Mouse (Mus musculus): Measurements from ENCODE around the gene Olfr1395. TPM values are rescaled to one million over a fixed set of nuclear protein-coding genes. Genes with fewer than 3 reads are reported as not detected.

Gene Olfr1395
- polyA plus RNA-seq, 1 experiment from 2014 or later, result not detected

GRCm38 (mm10) chr11:49112624-49113219, 29.4 kb upstream of the Olfr1395 start:
- Histone ChIP-seq H3K27me3 (replicated peaks) (no peaks in the 10 kb centered on the region), H3K36me3 (no peaks in the 10 kb centered on the region), H3K9me3 (replicated peaks) (no peaks in the 10 kb centered on the region), H3K9ac (no peak overlapping the region), H3K4me1 (replicated peaks) (no peaks in the 10 kb centered on the region), H3K4me2 (no peak overlapping the region), H3K27ac (ENCODE audit: poor library complexity, severe bottlenecking) (no peak overlapping the region), H3K4me3 (no peak overlapping the region)
- ATAC-seq (ENCODE audit: insufficient number of reproducible peaks, low FRiP score), result no peak
- WGBS, result 65% methylated on average over 6 of the region's 6 CpGs

GRCm38 (mm10) chr11:49114158-49114557, 27.9 kb upstream of the Olfr1395 start:
- no peak for ATAC-seq (ENCODE audit: insufficient number of reproducible peaks, low FRiP score)
- WGBS, result 47% methylated on average over 2 of the region's 2 CpGs
- H3K27me3 ChIP-seq (replicated peaks), result no peaks in the 10 kb centered on the region
- H3K4me1 ChIP-seq (replicated peaks), result no peaks in the 10 kb centered on the region
- no peaks in the 10 kb centered on the region for H3K36me3 ChIP-seq
- H3K4me2 ChIP-seq, result no peak overlapping the region
- no peak overlapping the region for H3K27ac ChIP-seq (ENCODE audit: poor library complexity, severe bottlenecking)
- no peak overlapping the region for H3K4me3 ChIP-seq
- H3K9ac ChIP-seq, result no peak overlapping the region
- no peaks in the 10 kb centered on the region for H3K9me3 ChIP-seq (replicated peaks)

GRCm38 (mm10) chr11:49114774-49115173, 27.3 kb upstream of the Olfr1395 start, which contains the start of gene Olfr1396:
Gene Olfr1396, minus strand, starts transcription at chr11:49114874.
- no peak for ATAC-seq (ENCODE audit: insufficient number of reproducible peaks, low FRiP score)
- no peak within 1 kb of the TSS for H3K9ac ChIP-seq
- no peaks in the 10 kb centered on the region for H3K4me1 ChIP-seq (replicated peaks)
- H3K4me3 ChIP-seq, result no peak within 1 kb of the TSS
- H3K4me2 ChIP-seq, result no peak within 1 kb of the TSS
- no peaks in the 10 kb centered on the region for H3K36me3 ChIP-seq
- no peak within 1 kb of the TSS for H3K27ac ChIP-seq (ENCODE audit: poor library complexity, severe bottlenecking)
- no peaks in the 10 kb centered on the region for H3K27me3 ChIP-seq (replicated peaks)
- H3K9me3 ChIP-seq (replicated peaks), result no peaks in the 10 kb centered on the region

- no peaks in the 10 kb centered on the region for H3K27me3 ChIP-seq (replicated peaks)
- ATAC-seq (ENCODE audit: insufficient number of reproducible peaks, low FRiP score), result no peak
- H3K9me3 ChIP-seq (replicated peaks), result no peaks in the 10 kb centered on the region
- H3K4me2 ChIP-seq, result no peak overlapping the region
- no peaks in the 10 kb centered on the region for H3K4me1 ChIP-seq (replicated peaks)
- no peak overlapping the region for H3K27ac ChIP-seq (ENCODE audit: poor library complexity, severe bottlenecking)
- no peaks in the 10 kb centered on the region for H3K36me3 ChIP-seq
- H3K9ac ChIP-seq, result no peak overlapping the region
- WGBS, result 76% methylated on average over 3 of the region's 3 CpGs
- no peak overlapping the region for H3K4me3 ChIP-seq
Measured at GRCm38 (mm10) chr11:49119635-49120034, 22.4 kb upstream of the Olfr1395 start.

GRCm38 (mm10) chr11:49124169-49124568, 17.9 kb upstream of the Olfr1395 start:
- Histone ChIP-seq H3K4me2 (no peak overlapping the region), H3K9me3 (replicated peaks) (no peaks in the 10 kb centered on the region), H3K4me3 (no peak overlapping the region), H3K27me3 (replicated peaks) (no peaks in the 10 kb centered on the region), H3K27ac (ENCODE audit: poor library complexity, severe bottlenecking) (no peak overlapping the region), H3K4me1 (replicated peaks) (no peaks in the 10 kb centered on the region), H3K36me3 (no peaks in the 10 kb centered on the region), H3K9ac (no peak overlapping the region)
- ATAC-seq (ENCODE audit: insufficient number of reproducible peaks, low FRiP score), result no peak
- WGBS, result 83% methylated on average over 2 of the region's 2 CpGs

GRCm38 (mm10) chr11:49154077-49154476, 12.0 kb downstream of the Olfr1395 start, which contains the start of gene Olfr1394:
Gene Olfr1394, plus strand, starts transcription at chr11:49154377.
- no peak within 1 kb of the TSS for H3K9ac ChIP-seq
- WGBS, result 72% methylated on average over 1 of the region's 1 CpGs
- ATAC-seq (ENCODE audit: insufficient number of reproducible peaks, low FRiP score), result no peak

GRCm38 (mm10) chr11:49156821-49157814, 15.0 kb downstream of the Olfr1395 start:
- Histone ChIP-seq H3K4me2 (no peak overlapping the region), H3K27ac (ENCODE audit: poor library complexity, severe bottlenecking) (no peak overlapping the region), H3K27me3 (replicated peaks) (no peaks in the 10 kb centered on the region), H3K9ac (no peak overlapping the region), H3K9me3 (replicated peaks) (no peaks in the 10 kb centered on the region), H3K4me3 (no peak overlapping the region), H3K4me1 (replicated peaks) (no peaks in the 10 kb centered on the region), H3K36me3 (no peaks in the 10 kb centered on the region)
- ATAC-seq (ENCODE audit: insufficient number of reproducible peaks, low FRiP score), result no peak
- WGBS, result 70% methylated on average over 2 of the region's 2 CpGs

More at GRCm38 (mm10) chr11:49154077-49154476, 12.0 kb downstream of the Olfr1395 start, which contains the start of gene Olfr1394:
- Histone ChIP-seq H3K4me2 (no peak within 1 kb of the TSS), H3K4me1 (replicated peaks) (no peaks in the 10 kb centered on the region), H3K4me3 (no peak within 1 kb of the TSS), H3K9me3 (replicated peaks) (no peaks in the 10 kb centered on the region), H3K27ac (ENCODE audit: poor library complexity, severe bottlenecking) (no peak within 1 kb of the TSS), H3K27me3 (replicated peaks) (no peaks in the 10 kb centered on the region), H3K36me3 (no peaks in the 10 kb centered on the region)

- peak overlapping the region; percentile 72 for H3K4me2 ChIP-seq
- H3K9me3 ChIP-seq (replicated peaks), result peaks cover 7% of the 10 kb centered on the region
- H3K27ac ChIP-seq (ENCODE audit: poor library complexity, severe bottlenecking), result no peak overlapping the region
- H3K4me3 ChIP-seq, result peak overlapping the region; percentile 38
- H3K36me3 ChIP-seq, result no peaks in the 10 kb centered on the region
- ATAC-seq (ENCODE audit: insufficient number of reproducible peaks, low FRiP score), result peak; percentile 48; the same call in 1 of the 2 replicates
- 4% methylated on average over 50 of the region's 50 CpGs for WGBS
- H3K27me3 ChIP-seq (replicated peaks), result peaks cover 21% of the 10 kb centered on the region
- H3K4me1 ChIP-seq (replicated peaks), result peaks cover 8% of the 10 kb centered on the region
- H3K9ac ChIP-seq, result peak overlapping the region; percentile 3; the same call in 1 of the 2 replicates
Measured at GRCm38 (mm10) chr11:49168839-49169611, 27.0 kb downstream of the Olfr1395 start.

- Histone ChIP-seq H3K9me3 (replicated peaks) (peaks cover 7% of the 10 kb centered on the region), H3K9ac (no peak overlapping the region), H3K27me3 (replicated peaks) (peaks cover 21% of the 10 kb centered on the region), H3K27ac (ENCODE audit: poor library complexity, severe bottlenecking) (no peak overlapping the region), H3K4me2 (no peak overlapping the region), H3K36me3 (no peaks in the 10 kb centered on the region), H3K4me3 (no peak overlapping the region), H3K4me1 (replicated peaks) (peaks cover 8% of the 10 kb centered on the region)
- 76% methylated on average over 4 of the region's 4 CpGs for WGBS
- ATAC-seq (ENCODE audit: insufficient number of reproducible peaks, low FRiP score), result no peak
Measured at GRCm38 (mm10) chr11:49170576-49170975, 28.5 kb downstream of the Olfr1395 start.

- 82% methylated on average over 8 of the region's 8 CpGs for WGBS
- H3K27me3 ChIP-seq (replicated peaks), result 0 out of 2 replicates have a peak, but pooled peaks cover under 1% of the 10 kb centered on the region
Measured at GRCm38 (mm10) chr11:49175345-49175744, 33.3 kb downstream of the Olfr1395 start.

More at GRCm38 (mm10) chr11:49175345-49175744, 33.3 kb downstream of the Olfr1395 start:
- ATAC-seq (ENCODE audit: insufficient number of reproducible peaks, low FRiP score), result no peak
- Histone ChIP-seq H3K27ac (ENCODE audit: poor library complexity, severe bottlenecking) (no peak overlapping the region), H3K36me3 (no peaks in the 10 kb centered on the region), H3K4me1 (replicated peaks) (no peaks in the 10 kb centered on the region), H3K9ac (no peak overlapping the region), H3K4me3 (no peak overlapping the region), H3K9me3 (replicated peaks) (no peaks in the 10 kb centered on the region), H3K4me2 (no peak overlapping the region)
